Mouse (Mus musculus) ovary, postnatal 14 days (tissue): ENCODE measurements around the gene Tbcel.

Experiments used
- DNase-seq: peaks from one replicate; pipeline ENCODE4 v3.0.0; 2022; ENCODE audit warnings: low spot score

Tbcel gene

DNA sequence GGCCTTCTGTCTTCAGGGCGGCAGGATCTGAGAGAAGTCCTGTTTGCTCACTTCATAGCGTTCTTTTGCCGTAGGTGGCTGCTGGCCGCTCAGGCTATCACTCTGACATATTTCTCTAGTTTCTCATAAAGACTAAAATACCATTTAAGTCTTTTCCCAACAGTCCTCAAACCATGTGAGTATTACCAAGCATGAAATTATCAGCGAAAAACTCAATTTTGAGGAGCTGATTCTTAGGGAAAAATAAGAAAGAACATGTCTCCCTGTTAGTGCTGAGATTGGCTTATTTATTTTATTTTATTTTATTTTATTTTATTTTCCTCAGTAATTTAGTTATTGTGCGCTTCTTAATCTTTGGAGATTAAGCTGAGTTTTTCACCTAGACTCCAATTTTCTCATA lies at the start of gene Tbcel:
TSS of gene Tbcel (minus strand) at position 101 of the 400 bp plus-strand sequence.
- DNase-seq: no peak

DNA sequence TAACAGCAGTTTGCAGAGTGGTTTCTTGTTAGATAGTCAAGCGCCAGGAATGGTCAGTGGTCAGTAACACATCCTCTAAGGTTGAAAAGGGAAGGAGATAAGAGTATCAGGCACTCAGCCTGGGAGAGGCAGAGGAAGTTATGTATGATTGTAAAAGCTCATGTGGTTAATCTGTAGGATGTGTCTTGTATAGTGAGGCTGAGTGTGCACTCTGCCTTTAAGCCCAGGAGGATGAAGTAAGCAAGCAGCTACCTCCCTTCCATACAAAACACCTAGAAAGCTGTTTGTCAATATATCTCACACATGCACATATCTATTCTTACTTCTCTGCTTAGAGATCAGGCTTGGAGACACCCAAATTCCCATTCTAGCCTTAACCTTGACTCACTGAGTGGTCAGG lies 47.6 kb upstream of the Tbcel start:
- no peak for DNase-seq

GRCm38 (mm10) chr9:42550116-42550515 lies 42.5 kb upstream of the Tbcel start:
- DNase-seq: peak; percentile 77

DNA sequence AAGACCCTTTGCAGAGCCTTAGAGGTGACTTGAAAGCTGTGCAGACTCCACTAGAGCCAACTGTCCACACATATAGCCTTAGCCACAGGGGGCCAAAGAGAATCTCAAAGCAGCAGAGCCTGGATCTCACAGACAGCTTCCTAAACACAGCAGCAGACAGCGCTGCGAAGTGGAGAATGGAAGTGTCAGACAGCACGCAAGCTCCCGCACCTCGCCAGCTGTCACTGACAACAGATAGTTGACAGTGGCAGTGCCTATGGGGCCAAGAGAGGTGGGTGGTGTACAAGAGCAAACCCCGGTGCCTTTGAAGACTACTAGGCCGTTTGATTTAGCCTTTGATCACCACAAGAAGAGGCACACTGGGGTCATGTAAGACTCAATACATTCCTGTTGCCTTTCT lies 41.4 kb upstream of the Tbcel start:
- DNase-seq: no peak

DNA sequence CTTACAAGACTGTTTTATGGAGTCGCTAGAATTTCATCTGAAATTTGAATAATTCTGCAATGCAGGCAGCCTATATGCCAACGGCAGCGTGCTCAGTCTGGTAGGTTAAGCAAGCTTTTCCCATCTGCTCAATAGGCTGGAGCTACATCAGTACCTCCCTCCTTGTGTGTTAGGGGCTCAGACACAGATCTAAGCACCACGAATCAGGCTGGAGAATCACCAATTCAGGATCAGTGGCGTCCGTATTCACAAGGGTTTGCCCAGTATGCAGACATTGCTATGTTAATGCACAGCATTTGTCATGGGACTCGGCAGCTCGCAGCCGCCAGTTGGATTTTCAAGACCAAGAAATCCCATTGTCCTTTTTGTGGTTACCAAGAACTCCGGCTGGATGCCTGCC lies 36.9 kb upstream of the Tbcel start:
- no peak for DNase-seq

DNA sequence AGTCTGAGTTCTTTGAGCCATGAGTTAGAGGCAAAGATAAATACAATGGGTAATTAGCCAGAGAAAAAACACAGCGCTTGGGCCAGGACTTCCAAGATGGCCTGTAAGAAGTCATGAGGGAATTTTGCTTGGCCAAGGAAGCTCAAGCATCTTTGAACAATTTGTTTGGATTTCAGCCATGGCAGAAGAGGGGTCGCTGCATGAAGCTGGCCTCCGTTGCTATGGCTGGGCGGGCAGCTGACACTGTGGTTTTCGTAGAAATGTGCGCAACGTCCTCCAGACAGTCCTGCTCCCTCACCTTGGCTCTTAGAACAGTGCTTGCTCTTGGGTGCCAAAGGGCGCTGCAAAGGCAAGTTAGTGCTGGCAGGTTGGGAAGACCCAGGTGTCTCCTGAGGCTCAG lies 25.9 kb upstream of the Tbcel start:
- DNase-seq: no peak

DNA sequence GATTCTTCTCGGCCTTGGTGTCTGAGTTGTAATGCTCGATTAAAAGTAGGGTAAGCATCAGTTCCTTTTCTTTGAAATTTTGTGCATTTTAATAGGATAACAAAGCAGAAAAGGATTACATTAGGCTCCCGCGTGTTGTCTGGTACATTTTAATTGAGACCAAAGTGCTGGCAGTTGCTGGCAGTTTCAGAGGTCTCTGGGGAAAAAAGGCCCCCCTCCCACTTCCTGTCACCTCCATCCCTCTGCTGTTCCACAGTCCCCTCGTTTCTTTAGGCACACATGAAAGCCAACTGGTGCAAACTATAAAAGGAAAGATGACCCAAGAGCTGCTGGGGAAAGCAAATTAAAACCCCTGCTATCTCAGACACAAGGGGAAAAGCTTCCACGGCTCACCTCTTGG lies 25.4 kb upstream of the Tbcel start:
- no peak for DNase-seq

- no peak for DNase-seq
These were observed 24.3 kb upstream of the Tbcel start for GRCm38 (mm10) chr9:42531951-42532350.

DNA sequence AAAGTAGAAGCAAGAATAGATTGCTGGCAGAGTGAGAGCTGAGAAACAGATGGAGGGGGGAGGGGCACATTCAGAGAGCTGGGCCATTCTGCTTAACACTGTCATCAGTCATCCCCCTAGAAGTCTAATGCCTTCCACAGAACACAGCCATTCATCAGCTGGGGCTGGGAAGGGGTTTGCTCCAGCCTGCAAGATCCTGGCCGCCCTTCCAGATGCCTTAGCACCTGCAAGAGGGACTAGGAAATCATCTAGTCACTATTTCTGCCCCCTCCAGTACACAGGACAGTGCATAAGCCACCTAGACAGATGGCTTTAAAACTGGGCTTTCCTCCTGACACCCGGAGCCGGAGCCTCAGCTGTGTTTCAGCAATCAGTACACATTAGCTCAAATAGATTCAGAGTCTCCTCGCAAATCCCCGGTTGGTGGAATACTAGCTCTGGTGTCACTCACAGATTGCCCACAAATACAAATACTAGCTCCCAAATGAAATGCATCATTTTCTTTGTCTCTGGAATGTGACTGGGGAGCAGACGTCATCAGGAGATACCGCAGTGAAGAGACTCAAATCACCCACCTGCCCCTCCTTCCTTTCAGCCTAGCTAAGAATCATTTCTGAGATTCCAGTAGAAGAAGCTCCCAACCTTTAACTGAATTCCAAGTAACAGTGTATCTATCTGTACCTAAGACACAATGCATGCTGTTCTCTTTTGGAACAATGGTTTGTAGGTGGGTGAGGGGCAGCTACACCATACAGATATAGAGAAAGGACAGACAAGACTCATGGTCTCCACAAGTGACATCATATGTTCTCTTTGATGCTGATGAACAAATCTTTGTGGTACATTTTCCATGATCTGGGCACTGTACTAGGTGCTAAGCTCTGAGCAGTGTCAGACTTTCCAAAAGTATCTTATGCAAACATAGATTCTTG lies 22.9 kb upstream of the Tbcel start:
- no peak for DNase-seq

GRCm38 (mm10) chr9:42520587-42521084 lies 13.0 kb upstream of the Tbcel start:
- peak; percentile 8 for DNase-seq

DNA sequence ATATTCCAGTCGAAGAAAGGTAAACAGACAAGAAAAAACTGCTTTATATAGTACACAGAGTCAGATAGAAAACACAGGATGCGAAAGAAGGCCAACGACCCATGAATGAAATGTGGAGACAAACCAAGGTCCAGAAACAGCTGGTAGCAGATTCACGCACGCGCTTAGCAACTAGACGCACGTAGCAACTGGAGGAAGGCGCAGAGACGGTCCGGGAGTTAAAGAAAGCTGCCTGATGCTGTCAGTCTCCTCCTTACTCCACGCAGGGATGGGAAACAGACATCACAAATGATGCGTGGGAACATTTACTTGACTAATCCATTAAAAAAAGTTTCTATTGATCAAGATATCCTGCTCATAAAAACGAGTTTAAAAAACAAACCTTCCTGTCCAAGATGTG lies 10.6 kb upstream of the Tbcel start:
- no peak for DNase-seq

- no peak for DNase-seq
These were observed 5.5 kb upstream of the Tbcel start for GRCm38 (mm10) chr9:42513159-42513558.

DNA sequence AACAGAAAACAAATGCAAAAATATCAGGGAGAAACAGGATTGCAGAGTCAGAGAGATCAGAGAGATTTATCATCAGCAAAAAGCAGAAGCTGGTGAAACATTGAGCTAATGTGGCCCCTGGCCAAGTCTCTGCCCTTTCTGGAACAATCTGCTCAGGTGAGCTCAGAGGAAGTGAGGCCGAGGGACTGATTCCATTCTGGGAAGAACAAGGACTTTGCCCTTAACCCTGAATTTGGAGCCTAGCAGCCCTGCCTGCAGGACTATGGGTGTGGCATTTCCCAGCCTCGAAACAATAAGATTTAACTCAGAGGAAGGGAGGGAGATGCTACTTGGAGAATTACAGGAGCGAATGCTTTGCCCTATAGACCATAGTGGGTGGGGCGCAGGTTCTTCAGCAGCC lies 4.7 kb upstream of the Tbcel start:
- no peak for DNase-seq

DNA sequence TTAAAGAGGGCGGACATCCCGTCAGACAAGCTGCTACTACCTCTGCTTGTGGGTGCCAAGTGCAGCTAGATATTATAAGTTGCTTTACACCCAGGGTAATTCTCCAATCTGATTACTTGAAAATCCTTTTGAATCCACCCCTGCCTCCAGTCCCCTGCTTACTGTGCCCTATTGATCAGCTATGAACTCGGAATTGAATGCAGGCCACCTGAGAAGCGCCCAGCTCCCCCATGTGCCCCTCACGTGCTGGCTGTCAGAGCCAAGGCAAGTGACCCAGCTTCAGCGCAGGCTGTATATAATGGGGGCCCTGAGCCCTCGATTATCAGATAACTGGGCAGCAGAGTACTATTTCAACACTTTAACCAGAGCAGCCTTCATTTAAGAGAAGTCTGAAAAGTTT lies 626 bp upstream of the Tbcel start:
- DNase-seq: no peak

- DNase-seq: no peak
These were observed 587 bp downstream of the Tbcel start for GRCm38 (mm10) chr9:42507022-42507421.

GRCm38 (mm10) chr9:42504971-42505510 lies 2.6 kb downstream of the Tbcel start:
- DNase-seq: no peak

GRCm38 (mm10) chr9:42504559-42504958 lies 3.0 kb downstream of the Tbcel start:
- no peak for DNase-seq

- no peak for DNase-seq
These were observed 3.9 kb downstream of the Tbcel start for GRCm38 (mm10) chr9:42503709-42504108.

DNA sequence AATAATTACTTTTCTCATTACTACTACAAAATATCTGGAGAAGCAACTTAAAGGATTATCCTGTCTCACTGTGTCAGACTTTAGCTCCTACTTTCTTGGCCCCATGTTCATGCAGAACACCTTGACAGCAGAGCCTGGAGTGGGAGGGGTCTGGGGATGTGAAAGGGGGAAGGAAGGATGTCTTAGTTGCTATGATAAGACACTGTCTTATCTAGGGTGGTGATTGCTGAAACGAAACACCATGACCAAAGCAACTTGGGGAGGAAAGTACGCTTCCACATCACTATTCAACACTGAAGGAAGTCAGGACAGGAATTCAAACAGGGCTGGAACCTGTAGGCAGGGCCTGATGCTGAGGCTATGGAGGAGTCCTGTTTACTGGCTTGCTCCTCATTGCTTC lies 11.3 kb downstream of the Tbcel start:
- no peak for DNase-seq

GRCm38 (mm10) chr9:42491780-42492179 lies 15.8 kb downstream of the Tbcel start:
- no peak for DNase-seq

GRCm38 (mm10) chr9:42490589-42491382 lies 16.8 kb downstream of the Tbcel start:
- no peak for DNase-seq

- DNase-seq: no peak
These were observed 19.5 kb downstream of the Tbcel start for GRCm38 (mm10) chr9:42488071-42488470.

- DNase-seq: no peak
These were observed 20.7 kb downstream of the Tbcel start for GRCm38 (mm10) chr9:42486913-42487312.
